Mouse (Mus musculus): ENCODE measurements around the gene Tsc22d2.
"Not testable (repeated sequence)": the region's sequence is repeated elsewhere in the genome, so short reads cannot be mapped to it uniquely, and the experiment has no call there.

The Tsc22d2 gene

DNA sequence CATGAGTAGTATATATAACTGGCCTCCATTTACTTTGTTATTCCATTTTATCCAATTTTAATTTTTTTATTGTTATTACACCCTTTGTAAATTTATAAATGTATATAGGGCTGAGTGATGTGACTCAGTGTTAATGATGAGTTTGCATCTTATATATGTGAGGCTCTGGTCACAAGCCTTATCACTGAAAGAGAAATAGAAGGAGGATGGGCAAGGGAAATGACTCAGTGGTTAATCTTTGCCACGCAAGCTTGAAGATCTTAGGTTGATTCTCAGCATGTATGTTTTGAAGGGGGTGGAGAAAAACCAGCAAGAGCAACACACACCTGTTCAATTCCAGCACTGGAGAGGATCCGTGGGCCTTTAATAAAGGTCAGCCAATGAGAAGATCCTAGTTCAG, 19.9 kb downstream of the Tsc22d2 start:
- DNase-seq, result no peak

DNA sequence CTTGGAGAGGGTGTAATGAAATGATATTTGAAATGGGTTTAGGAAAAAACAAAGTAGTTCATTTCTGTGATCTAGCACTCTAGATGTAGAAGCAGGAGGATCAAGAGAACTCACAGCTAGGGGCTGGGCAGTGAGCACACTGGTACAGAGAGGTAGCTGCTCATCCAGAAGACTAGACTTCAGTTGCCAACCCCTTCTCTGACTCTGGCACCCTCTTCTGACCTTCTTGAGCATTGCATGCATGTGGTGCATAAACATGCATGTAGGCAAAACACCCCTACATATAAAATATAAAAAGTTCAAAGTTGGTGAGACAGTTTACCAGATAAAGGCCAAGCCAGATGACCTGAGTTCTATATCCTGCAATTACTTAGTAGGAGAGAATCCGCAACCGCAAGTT, 33.7 kb downstream of the Tsc22d2 start:
- peak in 1 of 2 experiments; percentile 18 for DNase-seq

DNA sequence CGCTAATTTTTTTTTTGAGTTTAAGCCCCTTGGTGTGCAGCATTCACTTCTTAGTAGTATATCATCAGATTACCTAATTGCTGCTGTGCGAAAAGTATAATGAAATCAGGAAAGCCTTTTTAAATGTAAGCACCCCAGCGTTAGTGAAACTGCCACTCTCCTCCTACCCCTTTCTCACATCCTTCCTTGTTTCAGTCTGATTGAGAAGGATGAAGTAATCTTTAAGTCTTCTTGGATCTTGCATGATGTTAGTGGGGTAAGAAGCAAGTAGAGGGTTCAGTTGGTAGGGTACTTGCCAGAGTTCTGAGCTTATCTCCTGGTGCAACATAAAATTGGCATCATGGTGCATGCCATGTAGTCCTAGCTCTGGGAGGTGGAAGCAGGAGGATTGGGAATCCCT, 35.0 kb downstream of the Tsc22d2 start:
- no peak for DNase-seq

DNA sequence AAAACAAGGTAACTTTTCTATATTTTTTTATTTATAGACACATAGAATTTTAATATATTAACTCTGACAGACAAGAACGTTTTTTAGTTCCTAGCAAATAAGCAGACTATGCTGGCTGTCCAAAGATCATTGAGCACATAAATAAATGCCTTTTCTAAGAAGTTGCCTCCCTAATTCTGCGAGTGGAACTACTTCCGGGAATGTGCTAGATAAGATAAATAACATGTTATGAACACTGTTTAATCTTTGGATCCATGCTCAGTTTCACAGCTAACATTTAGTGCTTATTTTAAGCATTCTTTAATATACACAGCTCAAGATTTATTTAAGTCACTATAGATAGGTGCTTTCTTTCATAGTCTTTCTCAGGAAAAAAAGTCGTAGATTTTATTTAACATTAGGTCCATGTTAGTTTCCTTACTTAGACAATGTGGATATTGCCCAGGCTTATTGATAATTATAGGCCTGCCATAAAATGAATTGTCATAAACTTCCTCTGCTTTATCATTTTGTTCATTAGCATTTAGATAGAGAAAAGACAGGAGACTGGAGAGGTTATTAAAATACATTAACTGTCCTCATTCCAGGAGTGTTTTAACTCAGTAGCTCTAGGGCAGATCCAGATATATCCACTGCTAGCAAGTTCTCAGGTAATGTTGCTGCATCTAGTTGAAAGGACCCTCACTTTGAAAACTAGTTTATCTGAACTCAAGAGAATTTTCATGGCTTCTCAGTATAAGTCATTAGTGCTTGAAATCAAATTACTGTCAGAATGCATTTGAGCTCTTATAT, 40.1 kb downstream of the Tsc22d2 start:
- no peak for DNase-seq

DNA sequence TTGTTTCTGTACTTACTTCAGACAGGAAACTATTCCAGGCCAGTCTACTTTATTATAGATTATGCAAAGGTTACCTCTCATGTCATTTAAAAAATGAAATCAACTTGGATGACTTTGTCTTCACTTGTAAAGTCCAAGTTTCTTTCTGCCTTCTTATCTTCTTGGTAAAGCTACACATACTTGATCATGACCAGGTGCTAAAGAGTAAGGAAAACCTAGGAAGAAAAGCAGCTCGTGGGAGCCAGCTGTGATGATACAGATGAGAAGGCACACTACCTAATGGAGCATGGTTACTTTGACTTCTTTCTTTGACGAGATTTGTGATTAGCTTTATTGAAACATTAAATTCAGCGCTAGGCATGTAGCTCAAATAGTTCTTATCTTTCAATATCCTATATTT, 40.7 kb downstream of the Tsc22d2 start:
- no peak for DNase-seq

DNA sequence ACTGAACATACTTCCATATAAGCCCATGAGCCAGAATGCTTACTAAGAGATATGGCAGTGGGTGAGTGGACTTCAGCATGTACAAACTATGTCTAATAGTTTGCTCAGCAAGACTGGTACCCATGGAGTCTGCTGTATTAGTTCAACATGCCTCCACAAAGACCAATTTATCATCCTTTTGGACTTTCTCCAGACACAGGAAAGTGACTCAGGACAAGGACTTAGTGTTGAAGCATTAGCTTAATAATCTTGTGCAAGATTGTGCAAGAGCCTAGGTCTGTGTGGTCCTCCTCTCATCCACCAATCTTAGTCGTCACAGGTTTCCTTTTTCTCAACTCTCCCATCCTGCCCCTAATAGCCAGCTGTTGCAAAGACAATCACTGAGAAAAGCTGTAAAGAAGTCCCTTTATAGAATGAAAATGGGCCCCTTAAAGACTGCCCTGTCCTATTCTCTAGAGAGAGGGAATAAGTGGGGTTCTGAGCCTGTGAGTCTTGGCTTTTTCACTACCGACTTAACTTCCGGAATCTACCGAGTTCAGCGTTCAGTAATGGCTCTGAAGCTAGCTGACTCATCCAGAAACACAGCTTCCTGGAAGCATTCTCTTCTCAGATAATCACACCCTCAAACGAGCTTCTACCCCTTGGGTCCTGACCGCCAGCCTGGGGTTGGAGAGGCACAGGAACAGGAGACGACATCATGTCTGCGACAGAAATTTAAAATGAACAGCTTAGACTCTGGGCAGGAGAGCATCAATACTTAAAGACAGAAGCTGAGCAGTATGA, 55.3 kb downstream of the Tsc22d2 start:
- no peak for DNase-seq

DNA sequence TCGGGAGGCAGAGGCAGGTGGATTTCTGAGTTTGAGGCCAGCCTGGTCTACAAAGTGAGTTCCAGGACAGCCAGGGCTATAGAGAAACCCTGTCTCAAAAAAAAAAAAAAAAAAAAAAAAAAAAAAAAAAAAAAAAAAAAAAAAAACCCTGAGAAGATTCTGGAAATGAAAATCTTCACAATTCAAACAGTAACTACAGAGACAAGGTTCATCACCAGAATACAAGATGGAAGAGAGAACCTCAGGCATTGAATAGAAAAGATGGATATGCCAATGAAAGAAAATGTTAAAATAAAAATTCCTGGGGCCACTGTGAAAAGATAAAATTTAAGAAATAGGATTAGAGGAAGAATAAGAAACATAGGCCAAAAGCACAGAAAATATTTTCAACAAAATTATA, 60.8 kb downstream of the Tsc22d2 start:
- not testable (repeated sequence) for DNase-seq

DNA sequence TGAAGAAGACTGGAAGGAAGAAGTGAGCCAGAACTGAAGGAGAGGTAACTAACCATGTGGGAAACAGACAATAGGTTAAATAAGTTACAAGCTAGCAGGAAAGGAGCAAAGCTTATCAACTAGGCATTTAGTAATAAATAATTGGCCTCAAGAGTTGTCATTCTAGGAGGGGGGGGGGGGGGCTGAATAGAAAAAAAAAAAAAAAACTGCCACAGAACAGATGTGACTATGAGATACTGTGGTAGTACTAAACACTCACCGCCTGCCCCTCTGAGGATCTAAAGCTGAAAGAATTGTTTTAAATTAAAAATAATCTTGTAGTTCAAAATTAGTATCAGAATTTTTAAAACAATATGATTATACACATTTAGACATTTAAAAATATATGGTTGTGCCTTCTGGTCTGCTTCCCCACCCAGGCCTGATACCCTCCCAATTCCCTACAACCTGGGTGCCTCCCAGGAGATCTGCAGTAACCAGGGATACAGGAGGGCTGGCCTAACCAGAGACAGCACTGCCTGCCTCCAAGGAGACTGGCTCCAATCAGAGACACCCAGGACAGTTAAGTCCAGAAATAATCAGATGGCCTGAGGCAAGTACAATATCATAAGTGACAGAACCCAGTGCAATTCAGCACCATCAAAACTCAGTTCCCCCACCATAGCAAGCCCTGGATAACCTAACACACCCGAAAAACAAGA, 64.4 kb downstream of the Tsc22d2 start:
- DNase-seq, result no peak

DNA sequence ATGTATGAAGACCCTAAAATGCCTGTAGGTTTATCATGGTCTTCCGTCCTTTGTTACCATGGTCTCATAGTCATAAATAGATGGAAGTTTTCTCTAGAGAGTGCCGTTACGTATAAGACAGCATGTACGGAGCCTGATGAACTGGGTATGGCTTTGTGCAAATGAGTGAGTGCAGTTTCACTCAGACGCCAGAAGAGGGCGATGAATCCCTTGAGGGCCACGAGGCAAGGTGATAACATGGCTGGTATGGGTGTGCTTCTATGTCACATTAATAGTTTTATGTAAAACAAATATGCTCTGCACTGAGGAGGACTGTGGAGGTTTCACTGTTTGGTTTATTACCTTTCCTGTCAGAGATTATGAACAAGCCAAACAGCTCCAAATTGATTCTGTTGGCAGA, 71.4 kb downstream of the Tsc22d2 start:
- DNase-seq, result peak in 1 of 2 experiments; percentile 9

DNA sequence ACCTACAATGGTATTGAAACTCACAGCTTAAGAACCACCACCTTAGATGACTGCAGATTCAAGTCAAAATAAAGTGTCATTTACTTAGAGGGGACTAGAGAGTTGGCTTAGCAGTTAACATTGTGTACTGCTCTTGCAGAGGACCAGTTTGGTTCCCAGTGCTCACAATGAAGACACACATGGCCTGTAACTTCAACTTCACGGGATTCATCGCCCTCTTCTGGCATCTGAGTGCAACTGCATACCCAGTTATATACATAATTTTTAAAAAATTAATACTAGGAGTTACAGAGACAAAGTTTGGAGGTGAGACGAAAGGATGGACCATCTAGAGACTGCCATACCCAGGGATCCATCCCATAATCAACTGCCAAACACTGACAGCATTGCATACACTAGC, 72.6 kb downstream of the Tsc22d2 start:
- no peak for DNase-seq

DNA sequence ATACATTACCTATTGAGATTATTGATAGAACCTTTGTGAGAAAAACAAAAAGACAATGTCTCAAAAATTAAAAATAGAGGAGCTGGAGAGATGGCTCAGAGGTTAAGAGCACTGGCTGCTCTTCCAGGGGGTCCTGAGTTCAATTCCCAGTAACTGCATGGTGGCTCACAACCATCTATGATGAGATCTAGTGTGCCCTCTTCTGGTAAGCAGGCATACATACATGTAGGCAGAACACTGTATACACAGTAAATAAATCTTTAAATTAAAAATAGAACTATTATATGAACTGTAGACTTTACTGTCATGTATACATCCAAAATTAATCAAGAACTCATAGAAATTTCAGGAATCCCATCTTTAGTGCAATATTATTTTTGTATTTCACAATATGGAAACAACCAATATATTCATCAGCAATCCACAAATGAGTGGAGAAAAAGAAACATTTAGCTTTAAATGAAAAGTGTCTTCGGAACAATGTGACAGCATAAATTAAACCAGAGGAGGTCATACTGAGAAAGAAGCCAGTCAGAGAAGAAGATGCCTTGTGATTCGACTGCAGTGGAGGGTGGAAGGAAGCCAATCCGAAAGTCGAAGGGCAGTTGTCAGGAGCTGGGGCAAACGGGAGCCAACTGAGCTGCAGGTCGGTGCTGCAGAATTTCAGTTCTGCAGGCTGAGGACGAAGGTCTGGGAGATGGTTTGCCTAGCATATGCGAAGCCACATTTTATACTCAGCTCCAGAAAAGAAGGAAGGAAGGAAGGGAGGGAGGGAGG, 73.7 kb downstream of the Tsc22d2 start:
- peak; percentile 3 to 4 for DNase-seq

DNA sequence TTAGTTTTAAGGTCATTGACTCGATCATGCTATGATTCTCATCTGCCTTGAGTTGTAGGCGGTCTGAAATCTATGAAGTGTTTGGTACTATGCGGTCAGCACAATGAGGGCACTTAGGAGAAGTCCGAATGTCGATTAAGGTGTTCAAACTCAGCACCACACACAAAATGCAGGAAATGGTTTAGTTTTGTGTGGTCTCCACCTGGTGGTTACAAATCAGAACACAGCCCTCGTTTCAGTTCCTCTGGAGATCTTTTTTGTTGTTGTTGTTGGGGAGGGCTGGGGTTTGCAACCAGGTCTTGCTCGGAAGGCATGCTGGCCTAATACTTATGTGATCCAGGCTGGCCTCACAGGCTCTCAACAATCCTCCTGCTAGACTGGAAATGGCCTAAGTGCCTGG, 76.3 kb downstream of the Tsc22d2 start:
- peak; percentile 55 for DNase-seq

DNA sequence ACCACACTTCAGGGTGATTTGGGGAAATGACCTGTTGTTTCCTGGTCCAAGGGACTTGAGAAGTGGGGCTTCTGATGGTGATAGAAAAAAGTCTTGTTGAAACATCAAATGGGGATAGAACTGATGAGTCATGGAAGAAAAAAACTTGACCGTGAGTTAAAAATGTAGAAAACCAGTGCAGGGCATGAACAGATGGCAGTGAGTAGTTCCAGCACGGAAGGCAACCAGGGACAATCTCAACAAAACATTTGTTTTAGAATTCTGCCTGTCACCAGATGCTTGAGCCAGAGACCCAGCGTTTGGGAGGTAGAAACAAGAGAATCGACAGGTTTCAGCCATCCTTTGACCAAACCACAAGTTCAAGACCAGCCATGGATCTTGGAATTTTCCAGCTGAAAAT, 79.1 kb downstream of the Tsc22d2 start:
- no peak for DNase-seq

DNA sequence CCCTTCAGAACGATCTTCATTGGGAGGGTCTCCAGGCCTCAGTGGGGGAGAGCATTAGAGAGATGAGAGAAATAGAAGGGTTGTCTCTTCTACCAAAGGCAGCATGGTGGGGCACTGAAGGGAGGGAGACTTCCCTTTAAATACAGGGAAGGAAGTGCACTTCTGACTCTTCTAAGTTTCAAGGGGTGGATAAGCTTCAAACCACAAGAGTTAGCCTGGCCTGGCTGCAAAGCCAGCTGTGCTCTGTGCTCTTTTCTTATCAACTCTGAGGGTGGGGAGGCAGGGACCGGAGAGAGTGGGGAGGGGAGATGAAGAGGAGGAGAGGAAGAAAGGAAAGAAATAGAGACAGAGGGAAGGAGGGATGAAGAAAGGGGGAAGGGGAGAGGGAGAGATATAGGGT, 87.4 kb downstream of the Tsc22d2 start:
- DNase-seq, result no peak

DNA sequence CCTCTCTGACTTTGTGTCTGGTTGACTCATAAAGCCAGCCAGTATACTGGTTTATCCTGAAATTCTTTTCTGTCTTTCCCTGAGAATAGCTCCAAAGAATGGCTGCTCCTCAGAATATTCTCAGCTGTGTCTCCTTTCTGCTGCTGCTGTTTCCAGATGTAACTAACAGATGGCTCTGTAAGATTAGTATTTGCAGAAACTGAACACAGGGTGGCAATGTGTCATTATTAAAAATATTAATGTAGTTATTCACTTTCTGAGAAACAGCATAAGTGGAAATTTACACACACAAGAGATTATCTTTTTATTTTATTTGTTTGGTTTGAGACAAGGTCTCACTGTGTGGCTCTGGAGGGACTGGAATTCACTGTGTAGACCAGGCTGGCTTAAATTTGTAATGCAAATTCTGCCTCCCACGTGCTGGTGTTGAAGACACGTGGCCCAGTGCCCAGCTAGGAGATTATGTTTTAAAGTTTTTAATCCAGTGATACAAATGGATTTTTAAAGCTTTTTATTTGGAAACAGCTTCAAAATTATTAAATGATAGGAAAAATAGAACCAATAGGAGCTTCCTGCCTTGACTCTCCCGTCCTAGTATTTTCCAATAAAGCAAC, 89.3 kb downstream of the Tsc22d2 start:
- DNase-seq, result no peak

DNA sequence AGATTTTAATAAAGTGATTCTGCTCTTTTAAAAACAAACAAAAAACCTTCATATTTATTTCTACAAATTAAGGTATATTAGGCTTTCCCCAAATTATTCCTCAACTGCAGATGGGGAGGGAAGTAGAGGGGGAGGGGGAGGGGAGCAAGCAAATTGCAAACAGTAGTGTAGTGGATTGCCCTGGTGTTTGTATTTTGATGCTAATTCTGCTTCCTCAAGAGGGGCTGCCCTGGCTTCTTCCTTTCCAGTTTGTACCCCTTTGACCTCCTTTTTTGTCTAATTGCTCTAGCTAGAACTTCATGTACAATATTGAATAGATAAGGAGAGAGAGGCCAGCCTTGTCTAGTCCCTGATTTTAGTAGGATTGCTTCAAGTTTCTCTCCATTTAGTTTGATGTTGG, 90.2 kb downstream of the Tsc22d2 start:
- DNase-seq, result no peak

DNA sequence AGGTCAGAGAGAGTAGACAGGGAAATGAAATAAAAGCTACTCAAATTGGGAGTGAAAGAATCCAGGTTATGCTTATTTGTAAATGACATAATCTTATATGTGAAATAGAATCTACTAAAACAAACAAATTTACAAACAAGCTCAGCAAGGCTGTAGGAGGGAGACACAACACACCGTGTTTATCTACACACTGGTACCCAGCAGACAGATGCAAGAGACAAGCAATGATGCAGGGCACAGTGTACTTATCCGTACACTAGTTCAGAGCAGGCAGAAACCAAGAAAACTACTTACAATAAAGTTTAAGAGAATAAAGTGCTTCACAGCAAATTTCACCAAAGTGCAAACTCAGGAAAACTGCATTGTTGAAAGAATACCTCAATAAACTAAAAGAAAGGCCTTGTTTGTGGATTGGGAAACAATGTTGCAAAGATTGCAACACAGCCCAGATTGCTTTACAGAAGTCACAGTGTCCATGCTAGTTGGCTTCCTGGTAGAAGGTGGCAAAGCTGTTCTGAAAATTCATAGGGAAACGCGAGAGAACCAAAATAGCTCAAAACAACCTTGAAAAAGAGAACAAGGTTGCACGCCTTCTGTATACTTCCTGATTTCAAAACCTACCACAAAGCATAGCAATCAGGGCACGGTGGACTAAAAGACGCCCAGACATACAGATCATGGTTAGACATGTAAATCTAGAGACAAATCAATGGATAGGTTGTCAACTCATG, 93.7 kb downstream of the Tsc22d2 start:
- no peak for DNase-seq

DNA sequence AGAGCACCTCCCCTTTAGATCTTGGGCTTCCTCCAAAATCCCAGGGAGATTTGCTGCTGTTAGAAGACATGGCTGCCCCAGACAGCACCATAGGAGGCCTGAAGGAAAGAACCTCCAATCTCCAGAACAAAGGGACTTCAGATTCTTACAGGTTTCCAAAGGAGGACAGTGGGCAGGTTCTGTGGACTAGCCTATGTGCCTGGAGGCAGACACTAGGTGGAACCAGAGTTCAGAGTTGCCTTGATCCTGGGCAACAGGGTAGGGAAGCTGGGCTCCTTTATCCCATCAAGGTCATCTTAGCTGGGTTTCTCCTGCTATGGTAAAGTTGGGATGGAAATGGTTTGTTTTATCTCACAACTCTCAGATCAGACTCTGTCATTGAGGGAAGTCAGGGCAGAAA, 97.1 kb downstream of the Tsc22d2 start:
- no peak for DNase-seq

DNA sequence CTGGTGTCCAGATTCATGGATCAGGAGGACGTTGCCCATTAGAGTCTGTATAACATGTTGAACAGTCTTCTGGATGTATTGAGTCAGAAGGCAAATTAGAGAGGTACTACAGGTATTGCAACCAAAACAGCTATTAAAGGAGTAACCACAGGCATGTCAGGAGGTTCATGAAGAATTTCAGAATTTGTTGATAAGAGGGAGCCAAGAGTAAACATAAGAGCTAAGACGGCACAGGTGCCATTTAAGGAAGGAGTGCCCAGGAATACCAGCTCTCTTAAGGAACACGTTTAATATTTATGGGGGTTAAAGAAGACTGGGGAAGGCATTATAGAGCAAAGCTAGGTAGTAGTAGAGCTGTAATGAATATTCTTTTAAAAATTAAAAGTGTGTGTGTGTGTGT, 98.2 kb downstream of the Tsc22d2 start:
- no peak for DNase-seq

DNA sequence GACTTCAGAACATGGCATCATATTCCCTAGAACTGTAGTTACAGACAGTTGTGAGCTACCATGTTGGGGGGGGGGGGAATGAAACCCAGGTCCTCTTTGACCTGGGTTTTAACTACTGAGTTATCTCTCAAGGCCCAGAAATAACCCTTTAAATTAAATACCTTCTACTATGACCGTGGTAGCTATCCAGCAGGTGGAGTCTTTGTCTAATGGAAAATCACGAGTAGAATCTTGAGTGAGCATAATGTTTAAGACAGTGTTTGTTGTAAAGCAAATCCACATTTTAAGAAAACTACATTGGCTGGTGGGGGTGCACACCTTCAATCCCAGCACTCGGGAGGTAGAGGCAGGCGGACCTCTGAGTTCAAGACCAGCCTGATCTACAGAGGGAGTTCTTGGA, 99.0 kb downstream of the Tsc22d2 start:
- DNase-seq, result no peak

DNA sequence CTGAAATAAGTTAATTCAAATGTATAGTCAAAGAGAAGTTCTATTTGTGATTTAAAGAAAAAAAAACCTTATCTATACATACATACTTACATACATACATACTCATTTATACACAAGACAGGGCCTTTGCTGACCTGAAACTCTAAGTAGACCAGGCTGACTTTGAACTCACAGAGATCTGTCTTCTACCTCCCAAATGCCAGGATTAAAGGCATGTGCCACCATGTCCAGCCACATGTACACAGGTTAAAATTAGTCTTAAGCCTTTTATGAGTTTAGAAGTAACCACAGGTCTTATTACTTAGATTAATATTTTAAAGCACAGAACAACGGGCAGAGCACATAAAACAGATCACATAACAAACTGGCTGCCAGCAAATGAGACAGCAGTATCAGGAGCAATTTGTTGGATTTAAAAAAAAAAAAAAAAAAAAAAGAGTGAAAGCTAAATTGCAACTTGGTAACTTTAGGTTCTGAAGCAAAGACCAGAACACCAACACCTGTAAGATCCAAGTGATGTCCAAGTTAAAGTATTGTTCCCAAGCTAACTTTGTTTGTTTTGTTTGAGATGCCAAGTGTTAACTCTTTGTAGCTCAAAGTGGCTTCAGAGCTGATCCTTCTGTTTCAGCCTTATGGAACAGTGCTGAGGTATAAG, 101.6 kb downstream of the Tsc22d2 start:
- DNase-seq, result no peak
